Mouse (Mus musculus): ENCODE measurements around the gene Grb10. TPM values are rescaled to one million over a fixed set of nuclear protein-coding genes. Genes with fewer than 3 reads are reported as not detected.

The Grb10 gene
- total RNA-seq, 2 experiments from 2014 or later, result 38.7 to 53.4 TPM

- peak; percentile 43; the same call in 1 of the 2 replicates for ATAC-seq (replicated peaks; ENCODE audit: low FRiP score, low TSS enrichment, poor library complexity, severe bottlenecking)
These were observed 152.0 kb downstream of the Grb10 start for GRCm38 (mm10) chr11:11886403-11886998.

- ATAC-seq (replicated peaks; ENCODE audit: low FRiP score, low TSS enrichment, poor library complexity, severe bottlenecking), result no peak
These were observed 152.6 kb downstream of the Grb10 start for GRCm38 (mm10) chr11:11885921-11886320.

GRCm38 (mm10) chr11:11885246-11885643 lies 153.2 kb downstream of the Grb10 start:
- peak; percentile 78 for ATAC-seq (replicated peaks; ENCODE audit: low FRiP score, low TSS enrichment, poor library complexity, severe bottlenecking)

- ATAC-seq (replicated peaks; ENCODE audit: low FRiP score, low TSS enrichment, poor library complexity, severe bottlenecking), result peak; percentile 84
These were observed 153.8 kb downstream of the Grb10 start for GRCm38 (mm10) chr11:11884533-11885245.

DNA sequence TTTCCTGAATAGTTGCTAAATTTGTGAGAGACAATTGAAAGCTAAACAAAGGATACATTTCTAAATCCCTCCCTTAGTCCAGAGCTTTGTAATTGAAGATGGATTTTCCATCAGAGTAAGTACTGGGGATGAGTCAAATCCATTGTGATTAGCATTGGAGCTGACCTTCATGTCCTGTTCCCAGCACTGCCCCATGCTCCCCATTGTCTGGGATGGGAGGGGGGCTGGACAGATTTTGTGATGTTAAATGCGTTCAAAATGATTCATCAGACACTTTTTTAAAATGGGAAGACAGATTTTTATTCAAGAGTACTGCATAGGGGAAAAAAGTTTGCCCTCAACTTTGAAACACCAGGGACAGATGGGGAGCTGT lies 156.7 kb downstream of the Grb10 start:
- no peak for ATAC-seq (replicated peaks; ENCODE audit: low FRiP score, low TSS enrichment, poor library complexity, severe bottlenecking)

- ATAC-seq (replicated peaks; ENCODE audit: low FRiP score, low TSS enrichment, poor library complexity, severe bottlenecking), result no peak
These were observed 157.3 kb downstream of the Grb10 start for GRCm38 (mm10) chr11:11881026-11881782.

Other genes starting within 250 kb of the Grb10 start
- 59.5 and 80.1 TPM in 2 replicates for gene Fignl1, start 229.7 kb downstream of the Grb10 start, total RNA-seq (2014; fragmentation: Nextera tagmentation)
- gene Fignl1, start 229.7 kb downstream of the Grb10 start, total RNA-seq (2017), result 89.0 and 110 TPM in 2 replicates
- 3.9 TPM in 1 of 2 replicates, not detected in the other for gene Ddc, start 140.5 kb downstream of the Grb10 start, total RNA-seq (2014; fragmentation: Nextera tagmentation)
- not detected in 2 replicates for gene Ddc, start 140.5 kb downstream of the Grb10 start, total RNA-seq (2017)